Mouse (Mus musculus) CH12.LX (cell line): ENCODE results near the gene Npepps. TPM values are rescaled to one million over a fixed set of nuclear protein-coding genes. Genes with fewer than 3 reads are reported as not detected.

Source experiments
- DNase-seq: peaks from one replicate; pipeline ENCODE4 v3.0.0-alpha.2; 2013; ENCODE audit errors: extremely low read depth
- H3K27ac ChIP-seq: 2 replicates; pipeline ENCODE4 v1.5.1; 2012; ENCODE audit warnings: low read depth, mild to moderate bottlenecking, control low read depth, moderate library complexity; ENCODE audit not compliant: insufficient read depth
- H3K27me3 ChIP-seq: replicated peaks from 2 replicates; pipeline ENCODE3; 2012; ENCODE audit warnings: inconsistent platforms
- H3K36me3 ChIP-seq, 2 experiments: replicated peaks in 1 of 2; 2 replicates each; pipeline versions ENCODE3 to v1.6.1; 2012; ENCODE audit warnings: inconsistent platforms in 1 of 2, low read length in 1 of 2, mild to moderate bottlenecking in 1 of 2, mixed read lengths in 1 of 2, moderate library complexity in 1 of 2; ENCODE audit not compliant: control insufficient read depth in 1 of 2, insufficient read depth in 1 of 2
- H3K4me1 ChIP-seq, 2 experiments: 2 replicates each; pipeline ENCODE4 v1.6.1; 2012; ENCODE audit warnings: inconsistent platforms in 1 of 2, moderate library complexity in 1 of 2; ENCODE audit not compliant: insufficient read depth in 2 of 2, control insufficient read depth in 1 of 2
- H3K4me2 ChIP-seq: 2 replicates; pipeline ENCODE4 v1.6.1; 2012; ENCODE audit warnings: low read depth, mild to moderate bottlenecking, control low read depth; ENCODE audit not compliant: poor library complexity, insufficient read depth, severe bottlenecking
- H3K4me3 ChIP-seq, 3 experiments: fragments of 150-350 bp in 1 of 3; sonication (generic) in 1 of 3; replicated peaks in 1 of 3; 2 replicates each; pipeline versions ENCODE3 to v1.5.1; 2011 to 2012; ENCODE audit warnings: low read depth in 2 of 3, low read length in 2 of 3, mild to moderate bottlenecking in 2 of 3, moderate library complexity in 2 of 3, control low read depth in 1 of 3, improper control_type of control experiment in 1 of 3, inconsistent platforms in 1 of 3, mixed read lengths in 1 of 3; ENCODE audit not compliant: poor library complexity in 1 of 3
- H3K79me2 ChIP-seq: replicated peaks from 2 replicates; pipeline ENCODE4 v1.6.1; 2012; ENCODE audit warnings: mild to moderate bottlenecking, moderate library complexity; ENCODE audit not compliant: control insufficient read depth, poor library complexity, insufficient read depth, severe bottlenecking; ENCODE audit errors: extremely low read depth
- H3K9ac ChIP-seq: 2 replicates; pipeline ENCODE4 v1.6.1; 2012; ENCODE audit warnings: low read depth, mild to moderate bottlenecking, control low read depth, moderate library complexity; ENCODE audit not compliant: insufficient read depth
- H3K9me3 ChIP-seq: replicated peaks from 2 replicates; pipeline ENCODE3; 2012; ENCODE audit warnings: low read length, inconsistent platforms, mixed read lengths
- BHLHE40 ChIP-seq: IDR thresholded peaks from 2 replicates; pipeline ENCODE4 v1.6.1; 2011; ENCODE audit warnings: mild to moderate bottlenecking, low read depth, low read length, improper control_type of control experiment
- CHD2 ChIP-seq: IDR thresholded peaks from 2 replicates; pipeline ENCODE4 v1.6.1; 2011; ENCODE audit warnings: low read length, improper control_type of control experiment
- ELF1 ChIP-seq: IDR thresholded peaks from 2 replicates; pipeline ENCODE4 v1.6.1; 2014; ENCODE audit warnings: low read depth, mild to moderate bottlenecking, inconsistent platforms, low read length, improper control_type of control experiment
- EP300 ChIP-seq: IDR thresholded peaks from 2 replicates; pipeline ENCODE4 v1.6.1; 2011; ENCODE audit warnings: low read length, improper control_type of control experiment
- ETS1 ChIP-seq: conservative IDR thresholded peaks from 2 replicates; pipeline ENCODE4 v1.6.1; 2012; ENCODE audit warnings: low read depth, mild to moderate bottlenecking, inconsistent platforms, low read length, improper control_type of control experiment, moderate library complexity
- GABPA ChIP-seq: IDR thresholded peaks from 2 replicates; pipeline ENCODE4 v1.6.1; 2012; ENCODE audit warnings: low read depth, low read length, improper control_type of control experiment, inconsistent platforms; ENCODE audit not compliant: insufficient replicate concordance
- HCFC1 ChIP-seq: IDR thresholded peaks from 2 replicates; pipeline ENCODE4 v1.6.1; 2012; ENCODE audit warnings: low read depth, mild to moderate bottlenecking, inconsistent platforms, low read length, improper control_type of control experiment
- KAT2A ChIP-seq: IDR thresholded peaks from 2 replicates; pipeline ENCODE4 v1.6.1; 2012; ENCODE audit warnings: low read length, improper control_type of control experiment, inconsistent platforms; ENCODE audit not compliant: insufficient replicate concordance
- MAFK ChIP-seq: IDR thresholded peaks from 2 replicates; pipeline ENCODE4 v1.6.1; 2011; ENCODE audit warnings: low read length, improper control_type of control experiment; ENCODE audit not compliant: insufficient replicate concordance
- MAX ChIP-seq: IDR thresholded peaks from 2 replicates; pipeline ENCODE4 v1.6.1; 2011; ENCODE audit warnings: low read length, improper control_type of control experiment
- MEF2A ChIP-seq: IDR thresholded peaks from 2 replicates; pipeline ENCODE4 v1.6.1; 2014; ENCODE audit warnings: low read depth, mild to moderate bottlenecking, inconsistent platforms, low read length, improper control_type of control experiment, borderline replicate concordance
- MYC ChIP-seq: IDR thresholded peaks from 2 replicates; pipeline ENCODE4 v1.6.1; 2011; ENCODE audit warnings: low read depth, mild to moderate bottlenecking, improper control_type of control experiment, low read length
- RAD21 ChIP-seq: IDR thresholded peaks from 2 replicates; pipeline ENCODE4 v1.6.1; 2011; ENCODE audit warnings: low read depth, mild to moderate bottlenecking, low read length, improper control_type of control experiment, moderate library complexity
- RCOR1 ChIP-seq: conservative IDR thresholded peaks from 2 replicates; pipeline ENCODE4 v1.6.1; 2012; ENCODE audit warnings: low read depth, mild to moderate bottlenecking, inconsistent platforms, low read length, improper control_type of control experiment
- SIN3A ChIP-seq: IDR thresholded peaks from 2 replicates; pipeline ENCODE4 v1.6.1; 2012; ENCODE audit warnings: low read length, improper control_type of control experiment, inconsistent platforms
- TBP ChIP-seq: conservative IDR thresholded peaks from 2 replicates; pipeline ENCODE4 v1.6.1; 2011; ENCODE audit warnings: low read depth, low read length, improper control_type of control experiment
- TCF12 ChIP-seq: IDR thresholded peaks from 2 replicates; pipeline ENCODE4 v1.6.1; 2014; ENCODE audit warnings: low read depth, mild to moderate bottlenecking, inconsistent platforms, low read length, improper control_type of control experiment
- USF2 ChIP-seq: conservative IDR thresholded peaks from 2 replicates; pipeline ENCODE4 v1.6.1; 2011; ENCODE audit warnings: low read depth, low read length, improper control_type of control experiment
- ZKSCAN1 ChIP-seq: IDR thresholded peaks from 2 replicates; pipeline ENCODE4 v1.6.1; 2012; ENCODE audit warnings: low read depth, inconsistent platforms, low read length, improper control_type of control experiment, borderline replicate concordance
- ZNF384 ChIP-seq: IDR thresholded peaks from 2 replicates; pipeline ENCODE4 v1.6.1; 2012; ENCODE audit warnings: low read depth, low read length, improper control_type of control experiment, inconsistent platforms
- dilution Hi-C: fragments of 300-500 bp; cut with MboI; formaldehyde crosslinking; loops from 2 replicates; pipeline ENCODE4 v1.14.3; 2020; ENCODE audit warnings: low sequenced_read_pairs; ENCODE audit not compliant: extremely low pct_unique_long_range_greater_than_20kb, extremely low pct_ligation_motif_present
- in situ Hi-C: fragments of 300-500 bp; cut with MboI; formaldehyde crosslinking; loops from 3 replicates; pipeline ENCODE4 v1.14.3; 2019; ENCODE audit warnings: low sequenced_read_pairs, low pct_ligation_motif_present, low pct_unique_long_range_greater_than_20kb, mixed read lengths
- polyA plus RNA-seq: library from polyadenylated mRNA; unstranded; fragments of >175 nt; gene quantifications from 2 replicates; pipeline ENCODE4 v1.2.1, GENCODE M21; 2012; ENCODE audit warnings: low read depth; ENCODE audit not compliant: insufficient read length
- total RNA-seq, 2 experiments: library from RNA; depleted of rRNA; stranded (reverse); fragments of 300-350 nt in 1 of 2; fragments of >200 nt in 1 of 2; gene quantifications; 2 replicates each; pipeline ENCODE4 v1.2.3; 2012 to 2014

Gene Npepps
- total and polyA plus RNA-seq, 3 experiments = 29.8 to 50.8 (median 42.5) TPM

DNA sequence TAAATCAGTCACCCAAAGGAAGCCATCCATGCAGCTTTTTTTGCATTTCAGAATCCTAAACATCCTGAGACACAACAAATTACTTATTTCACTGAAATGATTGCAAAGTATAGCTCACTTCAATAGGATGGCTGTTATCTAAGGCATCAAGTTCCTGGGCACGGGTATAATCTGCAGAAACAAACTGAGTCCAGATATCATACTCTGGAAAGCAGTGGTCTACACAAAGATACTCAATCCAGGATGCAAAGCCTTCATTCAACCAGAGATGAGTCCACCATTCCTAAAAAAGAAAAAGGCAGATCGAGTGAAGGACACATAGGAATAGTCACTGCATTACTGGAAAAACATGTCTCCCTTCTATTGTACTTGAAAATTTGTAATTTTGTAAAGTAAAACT lies 42.5 kb downstream of the Npepps start:
- Histone ChIP-seq H3K4me3 (no peak overlapping the region), H3K79me2 (no peaks in the 10 kb centered on the region; the same call in 1 of the 2 replicates), H3K4me1 (peaks cover 0 to 6% of the 10 kb centered on the region in 2 experiments; a peak in 1 of 4 replicates), H3K9ac (no peak overlapping the region), H3K36me3 (peaks cover 40 to 79% of the 10 kb centered on the region in 2 experiments), H3K4me2 (no peak overlapping the region), H3K9me3 (no peaks in the 10 kb centered on the region), H3K27ac (no peak overlapping the region), H3K27me3 (no peaks in the 10 kb centered on the region)
- DNase-seq = no peak
- dilution Hi-C loops = no loop called here
- in situ Hi-C loops = no loop called here
- TF ChIP-seq TBP (no peak), BHLHE40 (no peak), MAFK (no peak), HCFC1 (no peak), ZKSCAN1 (no peak), RAD21 (no peak), MYC (no peak), ZNF384 (no peak), CHD2 (no peak)

DNA sequence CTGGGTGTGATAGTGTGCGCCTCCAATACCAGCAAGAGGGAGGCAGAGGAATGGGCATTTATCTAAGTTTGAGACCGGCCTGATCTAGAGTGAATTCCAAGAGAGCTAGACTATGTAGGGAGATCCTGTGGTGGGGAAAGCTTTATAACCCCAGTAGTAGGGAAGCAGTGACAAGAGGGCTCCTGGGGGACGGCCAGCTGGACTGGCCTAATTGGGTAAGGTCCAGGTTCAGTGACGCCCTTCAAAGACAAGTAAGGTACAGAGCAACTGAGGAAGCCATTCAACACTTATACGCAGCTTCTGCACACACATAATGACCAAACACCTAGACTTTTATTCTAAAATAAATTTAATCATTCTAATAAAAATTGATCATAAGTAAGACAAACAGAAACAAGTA lies 48.0 kb downstream of the Npepps start:
- Histone ChIP-seq H3K27ac (no peak overlapping the region), H3K79me2 (no peaks in the 10 kb centered on the region; the same call in 1 of the 2 replicates), H3K4me2 (no peak overlapping the region), H3K4me1 (no peaks in the 10 kb centered on the region)
- TF ChIP-seq TCF12 = no peak
- TF ChIP-seq ELF1 = no peak
- no peak for TF ChIP-seq ZKSCAN1
- TF ChIP-seq HCFC1 = no peak
- no peak for TF ChIP-seq GABPA
- TF ChIP-seq MEF2A = no peak
- TF ChIP-seq, all 38 proteins: peak for 0
- Histone ChIP-seq H3K27me3 (no peaks in the 10 kb centered on the region), H3K4me3 (no peak overlapping the region), H3K9me3 (no peaks in the 10 kb centered on the region), H3K9ac (no peak overlapping the region), H3K36me3 (peaks cover 47 to 89% of the 10 kb centered on the region in 2 experiments)
- dilution Hi-C loops (no loop called here), in situ Hi-C loops (no loop called here)
- no peak for DNase-seq

DNA sequence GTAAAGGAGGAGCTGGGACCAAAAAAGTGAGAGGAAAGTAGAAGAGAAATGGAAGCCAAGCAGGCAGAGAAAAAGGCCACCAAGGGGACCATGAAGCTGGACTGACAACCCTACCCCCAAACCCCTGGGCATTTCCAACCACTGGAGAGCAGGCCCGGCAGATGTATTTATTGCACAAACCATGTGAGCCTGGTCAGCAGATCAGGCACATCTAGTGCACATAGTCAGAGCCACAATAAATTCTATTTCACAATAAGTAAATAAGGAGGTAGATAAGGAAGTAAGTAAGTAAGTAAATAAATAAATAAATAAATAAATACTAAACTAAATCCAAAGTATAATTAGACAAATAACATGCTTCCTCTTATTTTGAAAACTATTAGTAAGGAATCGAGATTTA lies 51.0 kb downstream of the Npepps start:
- Histone ChIP-seq H3K27ac (no peak overlapping the region), H3K79me2 (no peaks in the 10 kb centered on the region), H3K9ac (no peak overlapping the region), H3K27me3 (no peaks in the 10 kb centered on the region), H3K4me2 (no peak overlapping the region), H3K4me1 (no peaks in the 10 kb centered on the region), H3K36me3 (peaks cover 47 to 87% of the 10 kb centered on the region in 2 experiments), H3K4me3 (no peak overlapping the region), H3K9me3 (no peaks in the 10 kb centered on the region)
- TF ChIP-seq EP300 (no peak), RCOR1 (no peak), KAT2A (no peak), MAX (no peak), MYC (no peak), GABPA (no peak), SIN3A (no peak), BHLHE40 (no peak), ELF1 (no peak), ETS1 (no peak), USF2 (no peak), HCFC1 (no peak)
- DNase-seq = no peak
- in situ Hi-C loops (no loop called here), dilution Hi-C loops (no loop called here)
